Mouse (Mus musculus) layer of hippocampus, adult 9-10 months (tissue): ENCODE data around the gene Tubb4b.
A peak's percentile ranks its signal among the peaks of the same experiment; 100 is the strongest.
"Not testable (repeated sequence)": the region's sequence is repeated elsewhere in the genome, so short reads cannot be mapped to it uniquely, and the experiment has no call there.

ENCODE experiments used
- DNase-seq: peaks from one replicate; pipeline ENCODE4 v3.0.0; 2022; ENCODE audit warnings: low spot score

The Tubb4b gene

GRCm38 (mm10) chr2:25224492-25224765 is at the start of gene Tubb4b:
Gene Tubb4b, minus strand, starts transcription at chr2:25224702.
- DNase-seq, result no peak

GRCm38 (mm10) chr2:25273010-25273409 is 48.5 kb upstream of the Tubb4b start:
- DNase-seq, result no peak

GRCm38 (mm10) chr2:25272515-25272914 is 48.0 kb upstream of the Tubb4b start:
- DNase-seq, result no peak

- DNase-seq, result peak; percentile 95
Measured at GRCm38 (mm10) chr2:25271827-25272511, 47.5 kb upstream of the Tubb4b start, which contains the start of the genes Ssna1 and Anapc2. Gene Ssna1, minus strand, starts transcription at chr2:25272438. Gene Anapc2, plus strand, starts transcription at chr2:25272478.

GRCm38 (mm10) chr2:25267746-25268309 is 43.3 kb upstream of the Tubb4b start:
- DNase-seq, result no peak

GRCm38 (mm10) chr2:25267241-25267640 is 42.7 kb upstream of the Tubb4b start:
- no peak for DNase-seq

- no peak for DNase-seq
Measured at GRCm38 (mm10) chr2:25266720-25267119, 42.2 kb upstream of the Tubb4b start.

- DNase-seq, result no peak
Measured at GRCm38 (mm10) chr2:25265897-25266656, 41.6 kb upstream of the Tubb4b start.

GRCm38 (mm10) chr2:25264851-25265250 is 40.3 kb upstream of the Tubb4b start:
- no peak for DNase-seq

GRCm38 (mm10) chr2:25264286-25264660 is 39.8 kb upstream of the Tubb4b start:
- DNase-seq, result no peak

- DNase-seq, result no peak
Measured at GRCm38 (mm10) chr2:25263623-25264285, 39.3 kb upstream of the Tubb4b start.

GRCm38 (mm10) chr2:25262795-25263622 is 38.5 kb upstream of the Tubb4b start:
- DNase-seq, result no peak

GRCm38 (mm10) chr2:25262291-25262767 is 37.8 kb upstream of the Tubb4b start, which contains the start of gene Tprn:
Gene Tprn, plus strand, starts transcription at chr2:25262618.
- peak; percentile 93 for DNase-seq

- no peak for DNase-seq
Measured at GRCm38 (mm10) chr2:25261870-25262269, 37.4 kb upstream of the Tubb4b start.

GRCm38 (mm10) chr2:25258887-25259286 is 34.4 kb upstream of the Tubb4b start:
- no peak for DNase-seq

- not testable (repeated sequence) for DNase-seq
Measured at GRCm38 (mm10) chr2:25257250-25257649, 32.7 kb upstream of the Tubb4b start.

GRCm38 (mm10) chr2:25256443-25257109 is 32.1 kb upstream of the Tubb4b start:
- not testable (repeated sequence) for DNase-seq

- no peak for DNase-seq
Measured at GRCm38 (mm10) chr2:25255284-25255779, 30.8 kb upstream of the Tubb4b start, which contains the start of gene Tmem203. Gene Tmem203, plus strand, starts transcription at chr2:25255439.

GRCm38 (mm10) chr2:25252331-25252730 is 27.8 kb upstream of the Tubb4b start:
- no peak for DNase-seq

GRCm38 (mm10) chr2:25246183-25247072 is 21.9 kb upstream of the Tubb4b start, which contains the start of gene AL732309.1:
Gene AL732309.1, minus strand, starts transcription at chr2:25246863.
- no peak for DNase-seq
